Mouse (Mus musculus): ENCODE data around the gene Hspb1. TPM values are rescaled to one million over a fixed set of nuclear protein-coding genes. Genes with fewer than 3 reads are reported as not detected.

Hspb1 gene
- polyA plus RNA-seq, 1 experiment from 2014 or later: 27.3 TPM

DNA sequence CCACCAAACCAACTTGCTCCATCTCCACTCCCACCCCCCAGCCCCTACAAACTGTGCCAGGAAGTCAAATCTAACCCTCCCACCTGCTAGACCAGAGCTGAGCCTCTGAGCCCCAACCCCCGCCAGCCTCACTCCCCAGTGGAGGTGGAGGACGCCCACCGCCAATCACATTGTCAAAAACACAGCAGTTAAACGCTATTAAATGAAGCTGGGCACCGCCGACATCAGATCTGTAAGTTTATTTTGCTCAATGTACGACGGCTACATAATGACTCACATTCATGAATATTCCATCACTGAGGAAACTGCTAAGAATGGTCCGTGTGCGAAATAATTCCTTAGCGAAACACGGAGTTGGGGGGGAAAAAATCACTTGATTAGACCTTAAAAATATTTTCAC, 20.5 kb downstream of the Hspb1 start:
- WGBS: 84% methylated on average over 12 of the region's 12 CpGs
- no peak for DNase-seq (ENCODE audit: low spot score)
- Histone ChIP-seq H3K4me3 (ENCODE audit: low read depth, low read length) (no peak overlapping the region), H3K9ac (replicated peaks; ENCODE audit: low read length) (no peak overlapping the region), H3K27me3 (ENCODE audit: control insufficient read depth, insufficient read depth, low read length) (no peaks in the 10 kb centered on the region), H3K9me3 (replicated peaks; ENCODE audit: control insufficient read depth, low read length) (no peaks in the 10 kb centered on the region), H3K4me2 (ENCODE audit: low read depth, low read length) (no peak overlapping the region), H3K27ac (replicated peaks; ENCODE audit: low read depth, low read length) (no peak overlapping the region), H3K36me3 (replicated peaks; ENCODE audit: control insufficient read depth, insufficient read depth, low read depth, low read length) (peaks cover 16% of the 10 kb centered on the region), H3K4me1 (ENCODE audit: control insufficient read depth, insufficient read depth, low read length) (no peaks in the 10 kb centered on the region)
- no peak for ATAC-seq (replicated peaks; ENCODE audit: insufficient number of reproducible peaks, low FRiP score, low TSS enrichment, low read depth)

DNA sequence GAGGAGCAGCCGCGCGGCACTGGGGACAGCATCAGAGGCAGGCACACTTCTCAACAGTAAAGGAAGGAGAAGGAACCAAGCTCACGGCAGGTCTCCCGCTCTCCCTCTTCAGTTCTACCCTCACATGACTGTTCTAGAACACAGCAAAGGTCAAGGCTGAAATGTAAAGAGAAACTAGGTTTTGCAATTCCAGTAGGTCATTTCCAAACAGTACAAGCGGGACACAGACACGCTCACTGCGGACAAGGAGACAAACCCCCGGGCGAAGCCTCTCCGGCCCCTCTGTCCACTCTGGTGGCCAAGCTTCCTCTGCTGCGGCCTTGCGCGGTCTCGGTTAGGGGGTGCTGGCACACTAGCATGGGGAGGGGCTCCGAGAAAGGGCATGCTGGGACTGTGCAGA, 21.3 kb downstream of the Hspb1 start:
- no peak for ATAC-seq (replicated peaks; ENCODE audit: insufficient number of reproducible peaks, low FRiP score, low TSS enrichment, low read depth)
- no peak overlapping the region for H3K4me2 ChIP-seq (ENCODE audit: low read depth, low read length)
- WGBS: 93% methylated on average over 16 of the region's 16 CpGs
- no peaks in the 10 kb centered on the region for H3K9me3 ChIP-seq (replicated peaks; ENCODE audit: control insufficient read depth, low read length)
- no peak overlapping the region for H3K9ac ChIP-seq (replicated peaks; ENCODE audit: low read length)
- no peaks in the 10 kb centered on the region for H3K27me3 ChIP-seq (ENCODE audit: control insufficient read depth, insufficient read depth, low read length)
- no peak overlapping the region for H3K4me3 ChIP-seq (ENCODE audit: low read depth, low read length)
- no peak for DNase-seq (ENCODE audit: low spot score)
- peaks cover 16% of the 10 kb centered on the region for H3K36me3 ChIP-seq (replicated peaks; ENCODE audit: control insufficient read depth, insufficient read depth, low read depth, low read length)
- H3K27ac ChIP-seq (replicated peaks; ENCODE audit: low read depth, low read length): no peak overlapping the region
- H3K4me1 ChIP-seq (ENCODE audit: control insufficient read depth, insufficient read depth, low read length): no peaks in the 10 kb centered on the region

DNA sequence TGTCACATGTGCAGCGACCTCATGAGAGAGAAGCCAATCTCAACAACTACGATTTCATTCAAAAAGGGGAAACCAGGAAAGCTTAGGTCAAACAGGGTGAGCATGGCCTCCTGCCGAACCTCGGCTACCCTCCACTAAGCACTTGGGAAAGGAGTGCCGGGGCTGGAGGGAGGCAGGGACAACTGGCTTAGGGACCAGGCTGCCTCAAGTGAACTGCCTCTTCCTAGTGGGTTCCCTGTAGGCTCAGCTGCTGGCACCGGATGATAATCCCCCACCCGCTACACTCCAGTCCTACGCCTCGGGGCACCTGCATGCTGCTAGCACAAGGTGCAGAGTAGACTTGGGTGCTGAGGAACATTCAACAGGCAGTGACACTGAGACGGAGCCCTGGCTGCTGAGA, 21.9 kb downstream of the Hspb1 start:
- DNase-seq (ENCODE audit: low spot score) (no peak), ATAC-seq (replicated peaks; ENCODE audit: insufficient number of reproducible peaks, low FRiP score, low TSS enrichment, low read depth) (no peak)
- WGBS: 89% methylated on average over 10 of the region's 10 CpGs
- Histone ChIP-seq H3K27ac (replicated peaks; ENCODE audit: low read depth, low read length) (no peak overlapping the region), H3K4me2 (ENCODE audit: low read depth, low read length) (no peak overlapping the region), H3K4me3 (ENCODE audit: low read depth, low read length) (no peak overlapping the region), H3K9ac (replicated peaks; ENCODE audit: low read length) (no peak overlapping the region), H3K36me3 (replicated peaks; ENCODE audit: control insufficient read depth, insufficient read depth, low read depth, low read length) (peaks cover 16% of the 10 kb centered on the region), H3K27me3 (ENCODE audit: control insufficient read depth, insufficient read depth, low read length) (no peaks in the 10 kb centered on the region), H3K9me3 (replicated peaks; ENCODE audit: control insufficient read depth, low read length) (no peaks in the 10 kb centered on the region), H3K4me1 (ENCODE audit: control insufficient read depth, insufficient read depth, low read length) (no peaks in the 10 kb centered on the region)

DNA sequence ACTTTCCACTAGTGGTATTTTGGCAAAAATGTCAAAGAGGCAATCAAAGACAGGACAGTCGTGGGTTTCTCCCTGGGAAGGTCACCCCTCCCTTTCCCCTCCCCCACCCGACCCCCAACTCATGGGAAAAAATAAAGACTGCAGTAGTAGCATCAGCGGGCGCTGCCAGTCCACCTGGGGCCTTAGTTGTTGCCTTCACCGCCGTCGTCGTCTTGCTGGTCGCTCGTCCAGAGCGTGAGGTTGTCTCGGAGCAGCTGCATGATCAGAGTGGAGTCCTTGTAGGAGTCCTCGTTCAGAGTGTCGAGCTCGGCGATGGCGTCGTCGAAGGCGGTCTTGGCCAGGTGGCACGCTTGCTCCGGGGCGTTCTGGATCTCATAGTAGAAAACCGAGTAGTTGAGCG, 23.1 kb downstream of the Hspb1 start:
- Histone ChIP-seq H3K36me3 (replicated peaks; ENCODE audit: control insufficient read depth, insufficient read depth, low read depth, low read length) (peaks cover 16% of the 10 kb centered on the region), H3K4me1 (ENCODE audit: control insufficient read depth, insufficient read depth, low read length) (no peaks in the 10 kb centered on the region), H3K27ac (replicated peaks; ENCODE audit: low read depth, low read length) (no peak overlapping the region), H3K4me3 (ENCODE audit: low read depth, low read length) (no peak overlapping the region), H3K4me2 (ENCODE audit: low read depth, low read length) (no peak overlapping the region), H3K9ac (replicated peaks; ENCODE audit: low read length) (no peak overlapping the region), H3K27me3 (ENCODE audit: control insufficient read depth, insufficient read depth, low read length) (no peaks in the 10 kb centered on the region), H3K9me3 (replicated peaks; ENCODE audit: control insufficient read depth, low read length) (no peaks in the 10 kb centered on the region)
- no peak for ATAC-seq (replicated peaks; ENCODE audit: insufficient number of reproducible peaks, low FRiP score, low TSS enrichment, low read depth)
- no peak for DNase-seq (ENCODE audit: low spot score)
- 91% methylated on average over 25 of the region's 25 CpGs for WGBS

DNA sequence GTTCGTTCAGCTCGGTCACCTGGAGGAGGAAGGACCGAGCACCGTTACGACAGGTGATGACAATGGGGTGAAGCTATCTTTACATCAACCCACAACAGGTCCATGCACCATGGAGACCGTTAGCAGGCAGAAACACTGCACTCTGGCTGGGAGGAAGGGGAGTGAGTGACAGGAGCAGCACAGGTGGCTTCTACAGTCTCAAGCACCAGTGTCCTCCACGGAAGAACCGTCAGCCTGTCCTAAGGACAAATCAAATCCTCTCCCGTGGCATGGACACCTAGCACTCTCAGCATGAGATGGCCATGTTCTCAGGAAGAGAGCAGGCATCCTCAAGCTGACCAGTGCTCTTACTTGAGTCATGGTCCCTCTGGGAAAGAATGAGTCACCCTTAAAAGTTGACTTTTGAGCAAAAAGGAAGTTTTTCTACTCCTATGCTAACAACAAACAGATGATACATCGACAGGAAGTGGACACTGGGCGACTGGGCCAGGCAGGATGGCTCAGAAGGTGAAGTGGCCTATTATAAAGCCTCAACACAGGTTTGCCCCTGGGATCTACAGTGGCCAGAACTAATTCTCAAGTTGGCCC, 24.0 kb downstream of the Hspb1 start:
- peaks cover 16% of the 10 kb centered on the region for H3K36me3 ChIP-seq (replicated peaks; ENCODE audit: control insufficient read depth, insufficient read depth, low read depth, low read length)
- no peaks in the 10 kb centered on the region for H3K4me1 ChIP-seq (ENCODE audit: control insufficient read depth, insufficient read depth, low read length)
- no peak overlapping the region for H3K4me2 ChIP-seq (ENCODE audit: low read depth, low read length)

DNA sequence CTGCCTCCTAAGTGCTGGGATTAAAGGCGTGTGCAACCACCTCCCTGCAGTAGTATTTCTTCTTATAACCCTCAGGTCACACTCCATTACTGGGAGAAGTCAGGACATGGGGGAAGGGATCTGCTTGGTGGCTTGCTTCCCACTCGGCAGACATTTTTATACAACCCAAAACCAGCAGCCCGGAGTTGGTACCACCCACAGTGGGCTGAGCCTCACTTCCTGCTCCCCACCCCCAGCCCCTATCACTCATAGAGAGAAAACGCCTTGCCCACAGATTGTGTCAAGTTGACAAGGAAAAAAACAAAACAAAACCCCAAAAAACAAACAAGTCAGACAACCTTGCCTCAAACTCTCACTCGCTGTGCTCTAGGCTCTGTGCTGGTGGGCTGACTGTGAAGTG, 25.5 kb downstream of the Hspb1 start:
- Histone ChIP-seq H3K36me3 (replicated peaks; ENCODE audit: control insufficient read depth, insufficient read depth, low read depth, low read length) (peaks cover 16% of the 10 kb centered on the region), H3K27me3 (ENCODE audit: control insufficient read depth, insufficient read depth, low read length) (no peaks in the 10 kb centered on the region), H3K27ac (replicated peaks; ENCODE audit: low read depth, low read length) (no peak overlapping the region), H3K4me3 (ENCODE audit: low read depth, low read length) (no peak overlapping the region), H3K9me3 (replicated peaks; ENCODE audit: control insufficient read depth, low read length) (no peaks in the 10 kb centered on the region), H3K9ac (replicated peaks; ENCODE audit: low read length) (no peak overlapping the region), H3K4me2 (ENCODE audit: low read depth, low read length) (no peak overlapping the region), H3K4me1 (ENCODE audit: control insufficient read depth, insufficient read depth, low read length) (no peaks in the 10 kb centered on the region)
- WGBS: 79% methylated on average over 5 of the region's 5 CpGs
- no peak for DNase-seq (ENCODE audit: low spot score)
- ATAC-seq (replicated peaks; ENCODE audit: insufficient number of reproducible peaks, low FRiP score, low TSS enrichment, low read depth): no peak

More for the DNA sequence above, 24.0 kb downstream of the Hspb1 start:
- Histone ChIP-seq H3K27ac (replicated peaks; ENCODE audit: low read depth, low read length) (no peak overlapping the region), H3K9ac (replicated peaks; ENCODE audit: low read length) (no peak overlapping the region), H3K9me3 (replicated peaks; ENCODE audit: control insufficient read depth, low read length) (no peaks in the 10 kb centered on the region), H3K4me3 (ENCODE audit: low read depth, low read length) (no peak overlapping the region), H3K27me3 (ENCODE audit: control insufficient read depth, insufficient read depth, low read length) (no peaks in the 10 kb centered on the region)
- no peak for DNase-seq (ENCODE audit: low spot score)
- 92% methylated on average over 11 of the region's 11 CpGs for WGBS
- ATAC-seq (replicated peaks; ENCODE audit: insufficient number of reproducible peaks, low FRiP score, low TSS enrichment, low read depth): no peak

DNA sequence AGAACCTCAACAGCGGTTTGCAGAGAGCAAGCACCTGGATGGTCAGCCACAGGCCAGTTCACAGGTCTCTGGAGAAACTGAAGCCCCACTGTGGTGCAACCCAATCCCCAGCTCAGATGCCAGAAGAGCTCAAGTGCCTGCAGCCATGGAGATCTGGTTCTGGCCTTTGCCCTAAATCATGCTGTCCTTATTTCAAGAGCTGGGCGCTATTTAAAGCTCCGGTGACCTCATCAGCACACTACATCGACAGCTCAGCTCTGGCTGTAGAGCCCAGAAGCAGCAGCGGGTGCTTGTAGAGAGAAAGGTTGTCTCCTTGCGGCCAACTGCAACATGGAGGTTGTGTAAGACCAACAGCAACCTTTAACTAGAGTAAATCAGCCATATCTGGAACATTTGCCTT, 26.4 kb downstream of the Hspb1 start:
- Histone ChIP-seq H3K4me2 (ENCODE audit: low read depth, low read length) (no peak overlapping the region), H3K4me1 (ENCODE audit: control insufficient read depth, insufficient read depth, low read length) (no peaks in the 10 kb centered on the region), H3K27me3 (ENCODE audit: control insufficient read depth, insufficient read depth, low read length) (no peaks in the 10 kb centered on the region), H3K9me3 (replicated peaks; ENCODE audit: control insufficient read depth, low read length) (no peaks in the 10 kb centered on the region), H3K9ac (replicated peaks; ENCODE audit: low read length) (no peak overlapping the region), H3K36me3 (replicated peaks; ENCODE audit: control insufficient read depth, insufficient read depth, low read depth, low read length) (peaks cover 12% of the 10 kb centered on the region), H3K27ac (replicated peaks; ENCODE audit: low read depth, low read length) (no peak overlapping the region), H3K4me3 (ENCODE audit: low read depth, low read length) (no peak overlapping the region)
- DNase-seq (ENCODE audit: low spot score) (no peak), ATAC-seq (replicated peaks; ENCODE audit: insufficient number of reproducible peaks, low FRiP score, low TSS enrichment, low read depth) (no peak)
- WGBS: 86% methylated on average over 6 of the region's 6 CpGs

DNA sequence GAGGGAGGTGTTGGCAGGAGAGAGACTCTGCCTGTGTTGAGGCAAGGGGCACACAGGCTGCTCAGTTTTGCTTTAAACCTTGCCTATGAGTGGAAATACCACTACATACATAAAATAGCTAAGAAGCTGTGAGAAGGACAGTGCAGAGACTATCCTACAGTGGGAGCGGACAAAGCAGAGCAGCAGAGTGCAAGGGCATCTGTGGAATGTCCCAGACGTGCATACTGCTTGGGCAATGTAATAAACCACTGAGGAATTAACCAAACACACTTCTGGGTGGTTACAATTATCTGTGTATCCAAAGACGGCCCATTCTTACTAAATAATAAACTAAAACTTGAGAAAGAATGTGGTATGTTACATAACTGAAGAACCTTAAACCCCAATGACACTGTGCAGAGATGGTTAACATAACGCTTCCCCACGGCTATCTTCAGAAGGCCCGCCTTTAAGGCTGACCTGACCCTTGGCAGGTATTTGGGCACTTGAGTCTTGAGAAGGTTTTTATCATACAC, 28.4 kb downstream of the Hspb1 start:
- no peak overlapping the region for H3K9ac ChIP-seq (replicated peaks; ENCODE audit: low read length)
- H3K27ac ChIP-seq (replicated peaks; ENCODE audit: low read depth, low read length): no peak overlapping the region
- DNase-seq (ENCODE audit: low spot score): no peak
- ATAC-seq (replicated peaks; ENCODE audit: insufficient number of reproducible peaks, low FRiP score, low TSS enrichment, low read depth): no peak
- no peaks in the 10 kb centered on the region for H3K4me1 ChIP-seq (ENCODE audit: control insufficient read depth, insufficient read depth, low read length)
- H3K4me2 ChIP-seq (ENCODE audit: low read depth, low read length): no peak overlapping the region
- H3K27me3 ChIP-seq (ENCODE audit: control insufficient read depth, insufficient read depth, low read length): no peaks in the 10 kb centered on the region
- H3K4me3 ChIP-seq (ENCODE audit: low read depth, low read length): no peak overlapping the region
- 89% methylated on average over 6 of the region's 6 CpGs for WGBS
- H3K36me3 ChIP-seq (replicated peaks; ENCODE audit: control insufficient read depth, insufficient read depth, low read depth, low read length): peaks cover 4% of the 10 kb centered on the region
- no peaks in the 10 kb centered on the region for H3K9me3 ChIP-seq (replicated peaks; ENCODE audit: control insufficient read depth, low read length)

All from embryonic facial prominence, embryonic 11.5 days (tissue).